Mouse (Mus musculus) Muller cell, postnatal 12 days (primary cell): ENCODE data around the gene Shisa5.

Source experiments
- DNase-seq: peaks from one replicate; pipeline ENCODE4 v3.0.0-alpha.2; 2015; ENCODE audit errors: inconsistent ontology term

Gene Shisa5

DNA sequence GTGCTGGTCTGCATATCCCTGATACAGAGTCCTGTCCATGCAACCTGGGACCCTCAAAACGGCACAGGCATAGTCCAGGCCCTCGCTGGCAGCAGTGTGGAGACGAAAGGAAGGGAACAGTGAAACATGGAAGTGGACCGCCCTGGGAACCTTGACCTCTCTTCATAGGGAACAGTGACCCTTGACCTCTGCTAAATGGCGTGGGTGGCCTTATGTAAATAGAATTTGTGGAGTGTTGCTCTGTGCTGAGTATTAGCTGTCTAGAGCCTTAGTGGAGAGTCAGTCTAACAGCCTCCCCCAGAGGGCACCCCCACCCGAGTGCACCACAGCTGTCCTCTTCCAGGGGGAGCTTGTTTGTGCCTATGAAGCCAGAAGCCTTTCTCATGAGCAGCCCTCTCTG lies 54.4 kb downstream of the Shisa5 start:
- DNase-seq, result no peak

DNA sequence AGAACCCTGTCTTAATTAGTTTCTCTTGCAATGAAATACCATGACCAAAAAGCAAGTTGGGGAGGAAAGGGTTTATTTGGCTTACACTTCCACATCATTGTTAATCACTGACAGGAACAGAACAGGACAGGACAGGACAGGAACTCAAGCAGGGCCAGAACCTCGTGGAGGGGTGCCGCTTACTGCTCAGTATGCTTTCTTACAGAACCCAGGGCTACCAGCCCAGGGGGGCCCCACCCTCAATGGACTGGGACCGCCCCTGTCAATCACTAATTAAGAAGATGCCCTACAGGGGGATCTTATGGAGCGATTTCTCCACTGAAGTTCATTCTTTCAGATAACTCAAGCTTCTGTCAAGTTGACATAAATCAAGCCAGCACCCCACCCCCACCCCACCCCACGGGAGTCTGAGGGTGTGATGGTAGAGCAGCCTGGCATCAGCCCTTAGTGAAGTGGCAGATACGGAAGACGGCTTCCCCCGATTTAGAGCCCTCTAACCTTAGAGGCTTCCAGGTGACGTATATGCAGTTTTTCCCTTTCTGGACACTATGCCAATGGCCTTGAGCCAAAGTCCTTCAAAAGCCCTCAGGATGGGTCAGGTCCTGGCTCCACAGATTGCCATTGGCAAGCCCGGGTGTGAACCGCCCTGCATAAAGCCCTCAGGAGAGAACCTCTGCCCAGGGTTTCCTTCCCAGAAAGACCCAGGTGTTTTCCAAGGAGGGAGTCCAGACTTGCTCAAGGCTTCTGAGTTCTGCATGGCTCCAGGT lies 55.6 kb downstream of the Shisa5 start:
- no peak for DNase-seq

DNA sequence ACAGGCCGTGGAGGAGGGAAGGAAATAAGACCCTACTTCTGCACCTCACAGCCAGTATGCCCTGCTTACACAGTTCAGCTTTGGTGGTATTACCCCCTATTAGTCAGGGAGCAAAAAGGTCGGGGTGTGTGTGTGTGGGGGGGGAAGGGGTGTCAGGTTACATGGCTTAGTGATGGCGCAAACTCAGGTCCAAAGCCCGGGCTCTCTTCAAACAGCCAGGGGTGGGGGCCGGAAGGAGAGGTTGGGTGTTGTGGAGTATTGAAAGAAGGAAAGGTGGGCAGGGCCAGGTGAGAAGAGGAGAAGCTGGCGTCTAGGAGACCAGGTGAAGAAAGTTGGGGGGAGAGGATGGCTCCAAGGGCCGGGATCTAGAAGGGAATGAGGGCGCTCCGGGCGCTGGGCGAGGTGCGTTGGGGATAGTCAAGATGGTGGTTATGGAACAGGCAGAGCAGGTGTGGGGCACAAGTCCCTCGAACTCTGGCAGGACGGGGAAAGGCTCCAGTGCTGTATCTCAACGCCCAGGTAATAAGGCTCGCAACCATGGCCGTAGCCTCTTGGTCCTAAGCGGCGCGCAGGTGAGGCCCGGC lies 56.3 kb downstream of the Shisa5 start:
- DNase-seq, result peak; percentile 57

DNA sequence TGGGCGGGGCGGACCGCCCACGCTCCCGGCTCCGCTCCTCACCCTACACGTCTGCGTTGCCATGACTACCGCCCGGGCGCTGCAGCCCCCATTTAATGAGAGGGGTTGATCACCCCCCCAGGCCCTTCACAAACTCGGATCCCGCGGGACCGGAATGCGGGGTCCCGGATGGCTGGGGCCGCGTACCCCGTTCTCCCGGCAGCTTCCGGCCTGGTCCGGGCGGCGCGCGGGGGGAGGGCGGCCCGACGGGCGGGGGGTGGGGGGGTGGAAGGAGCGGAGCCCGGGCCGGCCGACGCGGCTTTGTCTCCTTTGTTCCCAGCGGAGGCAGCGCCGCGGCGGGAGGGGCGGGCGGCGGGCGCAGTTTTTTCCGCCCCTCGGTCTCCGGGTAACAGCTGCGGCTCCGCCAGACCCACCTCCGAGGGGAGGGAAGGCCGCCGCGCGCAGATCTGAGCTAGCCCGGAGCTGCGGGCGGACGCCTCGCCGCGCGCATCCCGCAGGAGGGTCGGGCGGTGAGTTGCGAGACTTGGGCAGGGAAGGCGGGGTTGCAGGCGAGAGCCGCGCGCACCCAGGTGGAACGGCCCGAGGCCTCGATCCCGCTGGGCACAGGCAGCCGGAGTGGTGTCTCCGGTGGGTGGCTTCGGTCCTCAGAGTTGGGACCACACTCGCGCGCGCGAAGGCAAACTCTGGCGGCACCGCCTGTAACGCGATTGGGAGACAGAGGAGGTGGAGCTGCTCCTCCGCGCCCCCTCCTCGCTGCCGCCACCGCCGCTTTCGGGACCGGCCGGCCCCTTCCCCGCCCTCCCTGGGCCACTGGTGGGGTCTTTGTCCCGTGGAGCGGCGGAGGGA lies 57.0 kb downstream of the Shisa5 start, which contains the start of gene Plxnb1:
Gene Plxnb1, plus strand, starts transcription at position 253 of the 846 bp plus-strand sequence.
- peak; percentile 89 for DNase-seq

DNA sequence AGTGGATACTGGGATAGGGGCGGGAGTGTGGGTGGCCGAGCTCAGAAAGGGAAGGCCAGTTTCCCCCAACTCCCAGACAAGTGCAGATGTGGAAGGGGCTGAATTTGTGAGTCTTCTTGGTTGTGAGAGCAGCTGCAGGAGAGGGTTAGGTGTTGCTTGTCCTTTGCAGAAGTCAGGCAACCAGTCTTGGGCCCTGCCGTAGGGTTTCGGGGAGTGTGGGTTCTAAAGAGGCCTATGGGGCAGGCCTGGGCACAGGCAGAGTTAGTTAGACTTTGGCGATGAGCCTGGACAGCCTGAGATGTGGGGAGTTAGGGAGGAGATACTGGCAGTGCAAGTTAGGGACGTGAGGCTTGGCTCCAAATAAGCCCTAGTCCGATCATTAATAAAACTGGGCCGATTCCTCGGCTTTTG lies 57.9 kb downstream of the Shisa5 start:
- DNase-seq, result peak; percentile 54

DNA sequence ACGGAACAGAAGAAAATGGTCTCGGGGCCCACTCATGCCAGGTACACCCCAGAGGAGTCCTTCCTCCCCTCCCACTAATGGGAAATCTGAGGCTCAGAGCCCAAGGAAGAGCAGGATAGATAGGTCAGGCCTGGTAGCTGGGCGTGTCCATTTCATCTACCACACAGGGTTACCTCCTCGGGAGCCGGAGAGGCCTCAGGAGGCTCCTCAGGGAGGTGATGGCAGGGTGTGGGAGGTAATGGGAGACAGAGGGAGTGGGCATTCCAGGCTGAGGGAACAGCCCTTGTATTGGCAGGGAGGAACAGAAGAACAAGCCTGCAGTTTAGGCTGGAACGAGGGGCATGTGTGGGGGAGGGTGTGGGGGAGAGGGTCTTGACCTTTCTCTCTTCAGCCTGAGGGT lies 58.5 kb downstream of the Shisa5 start:
- peak; percentile 47 for DNase-seq

DNA sequence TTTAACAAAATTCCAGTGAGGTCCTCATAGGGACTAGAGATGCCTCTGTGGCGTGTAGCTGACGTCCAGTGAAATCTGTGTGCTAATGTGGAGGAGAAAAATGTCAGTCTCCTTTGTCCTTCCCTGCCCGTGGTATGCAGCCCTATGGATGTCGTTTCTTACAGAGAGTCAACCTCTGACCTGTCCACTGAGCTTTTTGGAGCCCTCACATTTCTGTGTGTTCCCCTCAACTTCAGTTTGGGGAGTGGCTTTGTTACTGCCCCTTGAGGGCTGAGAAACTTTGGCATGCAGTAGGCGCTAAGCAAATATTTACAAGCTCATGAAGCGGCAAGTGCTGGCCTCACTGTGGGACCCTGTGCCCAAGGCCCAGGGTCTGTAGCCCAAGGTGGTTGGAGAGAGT lies 58.9 kb downstream of the Shisa5 start:
- peak; percentile 73 for DNase-seq

DNA sequence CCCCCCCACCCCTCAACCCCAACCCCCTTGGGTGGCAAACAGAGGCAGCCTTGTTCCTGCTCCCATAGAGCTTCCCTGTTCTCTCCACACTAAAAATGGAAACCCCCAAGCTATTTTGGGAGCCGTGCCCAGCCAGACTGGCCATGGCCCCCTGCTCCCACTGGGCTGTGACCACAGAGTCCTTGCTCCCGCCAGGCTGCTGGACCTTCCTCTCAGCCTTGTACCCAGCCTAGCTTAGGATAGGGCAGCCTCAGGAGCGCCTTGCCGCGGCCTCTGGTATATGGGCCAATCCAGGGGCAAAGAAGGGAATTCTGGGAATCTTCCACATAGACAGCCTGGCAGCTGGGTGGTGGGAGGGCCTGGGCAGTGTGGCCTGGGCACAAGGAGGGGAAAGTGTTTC lies 59.5 kb downstream of the Shisa5 start:
- peak; percentile 94 for DNase-seq

DNA sequence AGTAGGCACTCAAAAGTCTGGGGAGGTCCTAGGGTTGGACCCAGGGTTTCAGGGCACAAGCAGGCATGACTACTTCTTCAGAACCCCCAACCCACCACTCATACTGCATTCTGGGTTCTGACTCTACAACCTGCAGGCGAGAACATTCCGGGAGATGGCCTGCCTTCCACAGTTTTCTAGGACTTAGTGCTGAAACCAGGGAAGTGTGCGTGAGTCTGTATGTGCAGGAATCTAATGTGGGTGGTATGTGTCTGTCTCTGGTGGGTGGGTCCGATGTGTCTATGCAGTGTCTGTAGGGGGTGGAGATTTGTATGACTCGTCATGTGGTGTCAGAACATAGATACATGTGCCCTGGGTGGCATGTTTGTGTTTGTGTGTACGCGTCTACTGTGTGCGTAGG lies 60.0 kb downstream of the Shisa5 start:
- peak; percentile 51 for DNase-seq

DNA sequence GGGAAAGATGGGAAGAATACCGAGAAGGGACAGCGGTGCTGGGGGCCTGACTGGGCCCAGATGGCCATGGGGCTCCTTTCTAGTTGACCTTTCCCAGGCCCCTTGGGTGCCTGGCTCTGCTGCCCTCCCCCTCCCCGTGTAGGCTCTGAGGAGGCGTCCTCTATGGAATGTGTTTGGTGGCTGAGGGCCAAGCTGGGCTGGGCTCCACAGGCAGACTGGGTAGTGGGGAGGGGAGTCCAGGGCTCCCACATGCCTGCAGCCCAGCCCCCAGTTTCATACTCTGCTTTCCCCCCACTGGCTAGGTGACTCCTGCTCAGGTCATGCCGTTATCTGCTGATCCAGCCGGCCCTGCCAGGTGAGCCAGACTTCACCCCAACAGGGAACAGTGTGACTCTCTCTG lies 60.6 kb downstream of the Shisa5 start:
- DNase-seq, result peak; percentile 84

DNA sequence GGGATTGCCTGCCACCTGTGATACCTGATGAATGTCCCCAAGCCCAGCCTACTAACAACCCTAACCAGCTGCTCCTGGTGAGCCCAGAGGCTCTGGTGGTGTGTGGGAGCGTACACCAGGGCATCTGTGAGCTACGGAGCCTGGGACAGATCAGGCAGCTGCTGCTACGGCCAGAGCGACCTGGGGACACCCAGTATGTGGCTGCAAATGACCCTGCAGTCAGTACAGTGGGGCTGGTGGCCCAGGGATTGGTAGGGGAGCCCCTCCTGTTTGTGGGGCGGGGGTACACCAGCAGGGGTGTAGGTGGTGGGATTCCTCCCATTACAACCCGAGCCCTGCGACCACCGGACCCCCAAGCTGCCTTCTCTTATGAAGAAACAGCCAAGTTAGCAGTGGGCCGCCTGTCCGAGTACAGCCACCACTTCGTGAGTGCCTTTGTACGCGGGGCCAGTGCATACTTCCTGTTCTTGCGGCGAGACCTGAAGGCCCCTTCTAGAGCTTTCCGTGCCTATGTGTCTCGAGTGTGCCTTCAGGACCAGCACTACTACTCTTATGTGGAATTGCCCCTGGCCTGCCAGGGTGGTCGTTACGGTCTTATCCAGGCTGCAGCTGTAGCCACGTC lies 62.1 kb downstream of the Shisa5 start:
- no peak for DNase-seq

DNA sequence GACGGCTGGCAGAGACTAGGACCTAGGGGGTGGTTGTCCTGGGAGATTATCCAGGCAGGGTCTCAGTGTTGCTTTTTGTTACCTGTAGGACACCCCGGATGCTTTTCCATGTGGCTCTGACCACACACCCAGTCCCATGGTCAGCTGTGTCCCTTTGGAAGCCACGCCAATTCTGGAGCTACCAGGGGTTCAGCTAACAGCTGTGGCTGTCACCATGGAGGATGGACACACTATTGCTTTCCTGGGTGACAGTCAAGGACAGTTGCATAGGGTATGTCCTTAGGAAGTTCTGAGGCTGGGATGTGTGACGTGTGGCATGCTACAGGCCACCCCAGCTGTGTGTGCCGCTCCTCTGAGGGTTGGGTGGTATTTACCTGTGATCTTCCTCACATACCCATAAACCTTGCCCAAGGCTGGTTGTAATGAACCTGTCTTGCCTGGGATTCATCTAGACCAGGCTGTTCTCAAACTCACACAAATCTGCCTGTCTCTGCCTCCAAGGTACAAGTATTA lies 63.6 kb downstream of the Shisa5 start:
- DNase-seq, result no peak

DNA sequence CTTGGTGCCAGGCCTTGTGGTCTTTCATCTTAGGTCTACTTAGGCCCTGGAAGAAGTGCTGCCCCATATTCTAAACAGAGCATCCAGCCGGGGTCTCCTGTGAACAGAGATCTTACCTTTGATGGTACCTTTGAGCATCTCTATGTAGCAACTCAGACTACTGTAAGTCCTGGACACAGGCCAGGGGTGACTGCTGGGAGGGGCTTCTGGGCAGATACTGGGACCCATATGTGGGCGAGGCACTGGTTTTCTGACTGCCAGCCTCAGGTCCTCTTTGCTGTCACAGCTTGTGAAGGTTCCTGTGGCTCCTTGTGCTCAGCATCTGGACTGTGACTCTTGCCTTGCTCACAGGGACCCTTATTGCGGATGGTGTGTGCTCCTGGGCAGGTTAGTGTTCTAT lies 64.2 kb downstream of the Shisa5 start:
- no peak for DNase-seq

DNA sequence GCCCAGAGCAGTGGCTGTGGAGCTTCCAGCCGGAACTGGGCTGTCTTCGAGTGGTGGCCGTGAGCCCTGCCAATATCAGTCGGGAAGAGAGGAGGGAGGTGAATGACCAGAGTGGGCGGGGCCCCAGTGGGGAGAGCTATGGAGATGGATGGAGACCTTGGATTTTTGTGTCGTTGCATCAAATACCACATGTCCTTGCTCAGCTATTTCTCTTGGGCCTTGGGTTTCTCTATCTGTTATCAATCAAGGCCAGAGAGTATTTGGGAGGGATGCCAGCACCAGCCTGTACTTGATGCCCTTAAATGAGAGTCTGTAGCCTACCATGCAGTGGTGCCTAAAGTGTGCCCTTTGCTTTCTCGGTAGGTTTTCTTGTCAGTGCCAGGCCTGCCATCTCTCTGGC lies 64.9 kb downstream of the Shisa5 start:
- DNase-seq, result peak; percentile 27

DNA sequence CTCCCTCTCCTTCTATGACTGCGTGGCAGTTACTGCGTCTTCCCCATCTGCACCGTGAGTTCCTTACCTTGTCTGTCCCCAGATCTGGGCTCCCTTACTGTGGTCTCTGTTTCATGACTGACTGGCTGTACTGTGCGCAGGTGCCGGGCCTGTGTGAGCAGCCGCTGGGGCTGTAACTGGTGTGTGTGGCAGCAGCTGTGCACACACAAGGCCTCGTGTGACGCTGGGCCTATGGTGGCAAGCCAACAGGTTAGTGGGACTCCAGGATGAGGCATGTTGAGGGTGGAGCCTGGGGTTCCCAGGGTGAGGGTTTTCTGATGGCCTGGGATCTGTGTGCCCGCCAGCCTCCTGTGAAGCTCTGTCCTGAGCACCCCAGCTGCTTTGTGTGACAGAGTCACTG lies 65.7 kb downstream of the Shisa5 start:
- no peak for DNase-seq

DNA sequence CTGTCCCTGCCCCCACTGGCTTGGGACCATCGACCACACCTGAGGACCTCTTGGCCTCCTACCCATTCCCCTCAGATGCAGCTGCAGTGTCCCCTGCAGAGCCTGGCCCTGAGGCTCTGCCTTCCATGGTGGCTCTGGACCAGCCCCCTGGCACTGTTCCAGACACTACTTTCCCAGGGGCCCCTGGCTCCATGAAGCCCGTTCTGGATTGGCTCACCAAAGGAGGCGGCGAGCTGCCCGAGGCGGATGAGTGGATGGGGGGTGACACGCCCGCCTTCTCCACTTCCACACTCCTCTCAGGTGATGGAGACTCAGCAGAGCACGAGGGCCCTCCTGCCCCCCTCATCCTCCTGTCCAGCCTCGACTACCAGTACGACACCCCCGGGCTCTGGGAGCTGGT lies 66.6 kb downstream of the Shisa5 start:
- DNase-seq, result no peak

DNA sequence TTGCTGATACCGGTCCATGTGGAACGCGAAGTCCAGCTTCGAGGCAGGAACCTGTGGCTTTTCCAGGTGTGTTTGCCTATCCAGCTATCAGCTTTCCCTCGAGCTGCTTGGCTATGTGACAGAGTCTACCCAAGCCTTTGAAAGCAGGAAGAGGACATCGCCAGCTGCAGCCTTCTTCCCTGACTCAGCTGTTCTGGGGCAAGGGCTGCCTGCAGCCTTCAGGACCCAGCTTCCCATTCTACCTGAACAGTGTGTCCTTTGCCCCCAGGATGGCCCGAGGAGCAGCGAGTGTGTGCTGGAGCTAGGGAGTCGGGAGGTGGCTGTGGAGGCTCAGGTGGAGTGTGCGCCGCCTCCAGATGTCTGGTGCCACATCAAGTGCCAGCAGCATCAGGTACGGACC lies 67.3 kb downstream of the Shisa5 start:
- DNase-seq, result no peak

DNA sequence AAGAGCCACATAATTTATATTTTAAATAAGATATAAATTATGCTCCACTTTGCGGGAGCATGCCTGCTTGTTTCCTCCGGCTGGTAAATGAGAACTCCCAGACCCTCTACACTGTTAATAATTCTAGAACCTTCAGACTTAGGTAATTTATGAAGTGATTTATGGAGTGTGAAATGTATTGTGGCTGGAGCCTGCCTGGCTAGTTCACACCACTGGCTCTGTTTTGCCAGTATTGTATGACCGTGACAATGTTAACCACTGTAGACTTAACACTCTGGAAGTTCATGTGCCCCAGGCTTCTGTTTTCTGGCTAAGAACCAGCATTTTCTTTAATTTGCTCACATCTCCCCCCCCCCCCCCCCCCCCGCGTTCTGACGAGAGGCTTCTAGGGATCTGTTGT lies 69.0 kb downstream of the Shisa5 start:
- DNase-seq, result no peak
